Mouse (Mus musculus) kidney, adult 18-20 months (tissue): ENCODE measurements around the gene Ercc5.

Source experiments
- DNase-seq: peaks from one replicate; pipeline ENCODE4 v3.0.0; 2021

Ercc5 gene

DNA sequence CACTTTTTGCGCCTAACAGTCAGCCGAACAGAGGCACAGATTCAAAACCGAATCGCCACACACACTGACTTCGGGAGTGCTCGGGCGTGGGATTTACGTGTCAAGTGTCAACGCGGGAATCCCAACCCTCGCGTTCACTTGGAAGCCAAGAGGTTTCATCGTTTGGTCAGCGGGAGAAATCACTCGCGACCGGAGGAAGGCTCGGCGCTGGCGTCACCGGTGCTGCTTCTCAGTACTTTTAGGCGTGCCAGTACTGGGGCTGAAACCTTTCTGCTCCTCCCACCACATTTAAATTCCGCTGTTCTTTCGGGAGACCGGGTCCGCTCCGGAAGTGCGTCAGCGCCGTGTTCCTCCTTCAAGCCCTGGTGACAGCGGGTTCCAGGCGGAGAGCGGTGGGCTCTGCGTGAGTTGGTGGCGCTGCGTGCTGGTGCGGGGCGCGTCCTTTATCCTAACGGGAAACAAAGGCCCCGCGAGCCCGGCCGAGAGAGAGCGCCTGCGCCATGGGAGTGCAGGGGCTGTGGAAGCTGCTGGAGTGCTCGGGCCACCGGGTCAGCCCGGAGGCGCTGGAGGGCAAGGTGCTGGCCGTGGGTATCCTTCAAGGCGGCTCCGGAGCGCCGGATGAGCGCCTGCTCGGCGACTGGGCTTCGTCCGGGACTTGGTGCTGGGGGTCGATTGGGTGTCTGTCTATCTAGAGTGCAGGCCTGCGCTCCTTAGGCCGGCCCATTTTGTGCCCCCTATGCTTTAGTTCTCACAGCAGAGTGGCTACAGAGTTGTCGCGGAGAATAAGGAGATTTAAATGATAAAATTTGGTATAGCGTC is at the start of gene Ercc5:
Gene Ercc5 (plus strand): TSS at position 182 of the 819 bp plus-strand sequence.
- DNase-seq = peak; percentile 90

DNA sequence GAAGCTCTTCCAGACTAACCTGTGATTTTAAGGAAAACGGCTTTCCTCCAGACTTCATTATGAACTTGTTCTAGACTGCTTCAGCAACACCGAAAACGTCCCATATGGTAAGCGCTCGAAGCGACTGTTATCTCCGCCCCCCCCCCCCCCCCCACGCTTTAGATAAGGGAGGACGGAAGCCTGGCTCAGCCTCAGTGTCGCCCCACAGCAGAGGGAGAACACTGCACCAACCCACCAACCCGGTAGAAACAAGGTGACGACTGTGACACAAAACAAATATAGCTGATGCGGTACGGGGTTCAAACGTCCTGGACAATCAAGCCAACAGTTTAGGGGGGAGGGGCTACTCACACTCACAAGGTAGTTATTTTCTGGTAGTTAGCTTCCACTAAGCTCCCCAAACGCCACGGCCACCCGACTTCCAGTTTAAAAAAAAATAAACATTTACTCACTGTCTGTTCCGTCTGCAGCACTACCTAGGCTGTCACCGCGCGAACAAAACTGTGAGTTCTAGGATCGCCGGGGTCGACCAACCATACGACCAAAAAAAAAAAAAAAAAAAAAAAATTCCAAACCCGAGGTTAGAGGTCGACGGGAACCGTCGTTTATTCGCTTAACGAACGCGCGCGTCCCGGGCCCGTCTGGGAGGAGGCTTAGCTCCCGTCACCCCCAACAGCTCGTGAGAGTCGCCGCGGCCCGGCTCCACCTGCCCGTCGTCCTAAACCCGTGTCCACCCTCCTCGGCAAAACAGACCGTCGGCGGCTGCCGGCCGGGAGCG is 45.9 kb upstream of the Ercc5 start:
- DNase-seq = no peak

DNA sequence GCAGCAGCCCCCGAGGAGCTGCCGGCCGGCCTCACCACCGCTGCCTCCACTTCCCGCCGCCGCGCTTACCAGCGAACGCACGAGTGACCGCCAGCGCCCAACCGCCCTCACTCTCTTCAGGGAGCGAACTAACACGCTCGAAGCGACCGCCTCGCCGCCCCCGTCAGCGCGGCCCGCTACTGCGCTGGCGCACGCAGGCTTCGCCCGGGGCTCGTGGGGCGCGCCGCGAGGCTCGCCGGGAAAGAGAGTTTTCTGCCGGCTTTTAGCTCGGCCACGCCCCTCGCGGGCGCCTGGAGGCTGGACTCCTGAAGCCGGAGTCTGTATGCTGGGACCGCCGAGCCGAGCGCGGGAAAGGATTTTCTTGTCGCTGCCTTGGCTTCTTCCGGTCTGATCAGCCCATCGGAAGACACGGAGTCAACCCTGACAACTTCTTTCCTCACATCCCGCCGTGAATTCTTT is 45.3 kb upstream of the Ercc5 start, which contains the start of gene Tex30:
Gene Tex30 (minus strand): TSS at position 183 of the 459 bp plus-strand sequence.
- peak; percentile 94 for DNase-seq

DNA sequence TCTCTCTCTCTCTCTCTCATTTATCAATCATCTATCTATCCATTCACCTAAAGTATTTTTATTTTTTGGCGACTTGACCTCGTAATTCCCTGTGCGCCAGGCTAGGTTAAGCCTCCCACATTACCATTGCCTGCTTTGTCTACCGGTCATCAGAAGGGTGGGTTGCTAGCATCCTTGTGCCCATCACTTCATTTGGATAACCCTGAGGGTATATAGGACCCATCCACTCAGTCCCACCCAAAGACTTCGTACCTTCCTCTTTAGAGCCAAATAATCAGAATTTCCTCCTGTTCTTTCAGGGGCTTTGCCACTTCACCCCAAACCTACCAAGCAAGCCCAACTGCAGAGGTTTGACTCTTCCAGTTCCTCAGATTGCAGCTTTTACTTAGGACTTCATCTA is 44.6 kb upstream of the Ercc5 start:
- no peak for DNase-seq

DNA sequence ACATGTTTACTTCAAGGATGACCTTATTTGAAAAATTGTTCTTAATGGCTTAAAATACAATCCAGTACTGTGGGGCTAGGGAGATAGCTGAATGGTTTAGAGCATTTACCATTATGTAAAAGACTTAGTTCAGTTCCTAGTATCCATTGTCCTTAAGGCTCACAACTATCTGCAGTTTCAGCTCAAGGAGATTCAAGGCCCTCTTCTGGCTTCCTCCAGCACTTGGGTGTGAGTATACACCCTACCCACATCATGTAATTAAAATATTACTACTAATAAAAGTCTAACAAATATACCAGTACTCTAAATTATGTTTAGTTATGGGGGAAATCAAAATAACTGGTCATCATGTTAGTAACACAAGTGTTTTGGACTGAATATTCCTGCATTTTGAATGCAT is 30.0 kb upstream of the Ercc5 start:
- no peak for DNase-seq

DNA sequence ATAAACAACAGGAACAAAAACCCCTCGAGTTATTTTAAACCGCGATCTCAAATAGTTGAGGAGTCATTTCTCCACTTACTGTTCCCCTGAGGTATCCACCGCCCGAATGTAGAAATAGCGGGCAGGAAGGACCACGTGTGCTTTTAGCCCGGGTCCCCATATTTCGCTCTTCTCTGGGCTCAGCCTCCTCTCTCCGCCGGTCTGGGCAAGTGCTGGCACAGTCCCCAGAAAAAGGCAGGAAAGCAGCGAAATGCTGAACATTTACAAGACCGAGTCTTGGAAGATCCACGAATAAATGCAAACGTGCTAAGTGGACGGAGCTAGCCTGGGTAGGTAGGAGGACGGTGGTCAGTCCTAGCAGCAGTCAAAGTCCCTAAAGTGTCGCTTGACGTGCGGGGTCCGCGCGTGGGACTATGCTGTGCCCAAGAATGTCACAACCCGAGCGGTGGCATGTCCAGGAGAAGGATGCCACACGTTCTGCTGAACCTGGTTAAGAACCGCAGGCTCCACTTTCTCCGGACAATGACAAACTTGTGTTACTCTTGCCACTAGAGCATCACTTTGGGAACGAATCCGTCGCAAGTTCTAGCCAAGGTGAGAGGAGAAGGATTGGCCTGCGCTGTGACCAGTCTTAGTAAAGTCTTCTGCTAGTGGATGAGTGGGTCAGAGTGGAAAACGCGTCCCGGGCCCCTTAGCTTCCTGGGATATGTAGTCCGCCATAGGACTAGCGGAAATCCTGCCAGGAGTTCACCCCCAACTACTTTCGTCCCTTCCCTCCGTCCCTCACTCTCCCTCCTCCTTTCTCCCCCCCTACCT is 29.1 kb upstream of the Ercc5 start, which contains the start of the genes Kdelc1 and Bivm:
Gene Kdelc1 (minus strand): TSS at position 570 of the 816 bp plus-strand sequence.
Gene Bivm (plus strand): TSS at position 719 of the 816 bp plus-strand sequence.
- peak; percentile 85 for DNase-seq

DNA sequence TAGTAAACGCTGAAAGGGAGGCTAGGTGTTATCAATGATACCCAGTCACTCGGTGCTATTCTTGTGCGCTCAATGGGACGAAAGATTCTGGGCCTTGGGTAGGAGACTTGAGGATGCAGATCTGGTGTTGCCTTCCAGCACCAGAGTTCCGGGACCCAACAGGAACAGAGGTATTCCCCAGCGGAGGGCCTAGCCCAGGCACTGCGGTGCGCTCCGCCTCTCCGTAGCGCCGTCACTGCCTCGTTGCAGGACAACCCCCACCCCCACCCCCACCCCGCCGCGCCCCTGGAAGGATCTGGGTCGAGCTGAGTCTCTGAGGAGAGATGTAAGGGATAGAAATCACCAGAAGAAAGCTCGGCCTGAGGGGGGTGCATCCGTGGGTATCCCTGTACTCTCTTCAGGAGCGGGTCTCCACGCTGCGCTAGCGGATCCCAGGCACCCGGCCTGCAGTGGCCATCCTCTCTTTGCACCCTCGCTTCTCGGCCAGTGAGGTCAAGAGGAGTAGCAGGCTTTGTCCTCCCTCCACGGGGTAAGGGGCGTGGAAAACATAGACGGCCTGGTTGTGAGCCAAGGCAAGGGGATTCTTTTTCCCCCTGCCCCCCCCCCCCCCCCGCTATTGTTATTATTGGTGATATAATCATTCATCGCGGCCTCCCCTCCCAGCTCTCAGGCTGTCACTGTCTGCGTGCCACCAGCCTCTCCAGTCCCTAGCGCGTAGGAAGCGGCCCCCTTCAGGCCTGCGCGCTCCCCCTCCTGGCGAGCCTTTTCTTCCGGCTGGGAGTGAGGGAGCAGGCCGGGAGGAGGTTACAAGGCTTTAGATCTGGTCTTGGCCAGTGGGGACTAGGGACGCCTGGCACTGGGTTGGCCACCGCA is 28.1 kb upstream of the Ercc5 start:
- peak; percentile 84 for DNase-seq

DNA sequence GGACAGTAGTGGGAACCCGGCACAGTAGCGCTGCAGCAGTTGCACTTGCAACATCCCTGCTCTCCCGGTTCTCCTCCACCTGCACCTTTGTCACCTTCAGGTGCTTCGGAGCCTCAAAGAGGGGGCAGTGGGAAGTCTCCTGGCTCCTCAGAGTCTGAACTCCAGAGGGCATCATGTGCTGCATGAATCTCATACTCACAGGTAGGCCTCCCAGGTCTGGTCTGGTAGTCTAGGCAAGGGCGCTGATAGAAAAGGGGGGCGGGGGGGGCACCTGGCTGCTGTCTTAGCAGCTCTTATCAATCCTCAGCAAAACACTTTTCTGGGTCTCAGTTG is 27.5 kb upstream of the Ercc5 start:
- DNase-seq = no peak

DNA sequence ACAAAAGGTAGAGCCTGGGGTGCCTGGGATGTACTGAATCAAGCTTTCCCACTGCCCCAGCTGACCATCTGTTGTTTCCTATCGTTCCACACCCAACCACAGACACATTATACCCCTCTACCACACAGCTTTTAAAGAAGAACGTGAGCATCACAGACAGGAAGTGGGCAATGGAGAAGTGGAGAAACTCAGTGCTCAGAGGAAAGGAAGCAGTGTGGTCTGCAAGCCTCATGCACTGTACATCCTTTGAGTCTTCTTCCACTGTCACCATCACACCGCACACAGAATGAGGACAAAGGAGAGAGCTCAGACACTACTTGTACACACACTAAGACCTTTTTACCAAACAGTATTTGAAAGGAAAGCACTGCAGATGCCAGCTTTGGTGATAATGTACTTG is 25.3 kb upstream of the Ercc5 start:
- DNase-seq = no peak

DNA sequence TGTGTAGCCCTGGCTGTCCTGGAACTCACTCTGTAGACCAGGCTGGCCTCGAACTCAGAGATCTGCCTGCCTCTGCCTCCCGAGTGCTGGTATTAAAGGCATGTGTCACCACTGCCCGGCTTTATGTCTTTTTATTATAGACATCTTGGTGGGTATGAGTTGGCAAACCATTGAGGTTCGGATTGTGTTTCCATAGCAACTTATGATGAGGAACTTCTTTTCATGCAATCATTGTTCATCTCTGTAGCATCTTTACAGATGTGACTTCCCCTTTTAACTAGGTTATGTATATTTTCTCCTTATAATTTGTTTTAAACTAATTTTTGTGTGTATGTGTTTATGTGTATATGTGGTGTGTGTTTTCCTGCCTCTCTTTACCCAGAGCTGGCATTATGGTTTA is 22.0 kb upstream of the Ercc5 start:
- DNase-seq = no peak

DNA sequence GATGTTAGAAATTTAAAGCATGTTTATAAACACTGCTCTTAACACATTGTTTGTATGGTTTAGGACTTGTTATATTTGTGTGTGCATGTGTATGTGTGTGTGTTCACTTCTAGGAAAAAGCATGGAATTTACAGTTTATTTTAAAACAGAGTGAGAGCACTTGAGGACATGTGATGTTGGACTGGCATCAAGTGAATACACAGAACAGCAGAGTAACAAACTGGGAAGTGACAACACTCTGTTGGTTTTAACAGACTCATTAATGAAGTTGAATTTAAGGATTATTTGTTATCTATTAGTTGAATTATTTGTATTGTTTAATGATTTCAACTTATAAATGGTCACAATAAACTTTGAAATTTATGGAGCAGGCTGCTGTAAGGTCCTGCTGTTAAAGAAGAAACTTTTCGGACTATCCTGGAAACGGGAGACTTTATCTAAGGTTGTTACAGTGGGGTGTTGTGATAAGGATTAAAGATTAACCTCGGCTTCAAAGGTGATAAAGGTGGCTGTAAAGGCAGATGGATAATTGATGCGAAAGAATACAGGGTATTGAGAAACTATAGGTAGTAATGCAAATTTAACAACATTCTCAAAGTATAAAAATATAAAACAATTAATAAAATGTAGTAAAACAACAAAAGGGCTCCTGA is 17.5 kb upstream of the Ercc5 start:
- no peak for DNase-seq

DNA sequence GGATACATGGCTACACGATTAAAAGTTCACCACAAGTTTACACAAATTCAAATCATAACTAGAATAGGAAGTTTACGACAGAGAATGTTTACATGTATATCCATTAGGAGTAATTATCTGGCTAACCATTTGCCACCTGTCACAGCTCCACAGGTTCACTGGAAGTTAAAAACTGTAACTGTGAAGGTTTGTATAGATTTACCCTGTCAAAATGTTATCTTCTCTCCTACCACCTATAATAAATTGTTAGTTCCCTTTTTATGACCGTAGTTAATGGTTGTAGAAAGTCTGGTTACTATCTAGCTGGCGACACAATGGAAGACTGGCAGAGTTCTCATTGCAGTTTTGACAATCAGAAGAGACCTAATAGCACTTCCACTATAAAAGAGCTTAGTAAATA is 7.3 kb upstream of the Ercc5 start:
- no peak for DNase-seq

DNA sequence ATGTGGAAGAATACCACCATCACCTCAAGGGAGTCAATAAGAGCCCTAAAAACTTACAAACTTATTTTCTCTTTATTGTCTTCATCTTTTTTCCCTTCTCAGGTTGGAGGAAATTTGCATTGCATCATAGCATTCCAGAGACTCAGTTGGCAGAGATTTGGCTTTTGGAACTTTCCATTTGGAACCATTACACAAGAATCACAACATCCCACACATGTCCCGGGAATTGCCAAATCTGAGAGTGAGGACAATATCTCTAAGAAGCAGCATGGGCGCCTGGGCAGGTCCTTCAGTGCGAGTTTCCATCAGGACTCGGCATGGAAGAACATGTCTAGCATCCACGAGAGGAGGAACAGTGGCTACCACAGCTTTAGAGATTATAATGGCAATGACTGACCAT is 4.8 kb upstream of the Ercc5 start:
- no peak for DNase-seq

DNA sequence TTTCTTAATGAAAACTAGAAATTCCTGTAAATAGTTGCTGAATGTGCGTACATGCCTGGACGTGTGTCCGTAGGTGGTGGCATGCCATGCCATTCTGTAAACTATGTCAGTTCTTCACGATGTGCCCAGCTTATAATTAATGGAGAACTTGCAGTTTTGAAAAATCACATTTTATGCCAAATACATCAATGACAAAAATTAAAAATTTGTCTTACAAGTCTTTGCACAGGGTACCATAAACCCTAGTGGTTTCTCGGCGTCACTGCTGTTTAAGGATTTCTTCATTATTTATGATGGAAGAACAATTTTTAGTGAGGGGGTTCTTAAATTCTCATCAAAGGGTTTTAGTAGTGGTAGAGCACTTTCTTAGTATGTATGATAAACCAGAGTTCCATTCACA is 1.2 kb downstream of the Ercc5 start:
- DNase-seq = no peak

DNA sequence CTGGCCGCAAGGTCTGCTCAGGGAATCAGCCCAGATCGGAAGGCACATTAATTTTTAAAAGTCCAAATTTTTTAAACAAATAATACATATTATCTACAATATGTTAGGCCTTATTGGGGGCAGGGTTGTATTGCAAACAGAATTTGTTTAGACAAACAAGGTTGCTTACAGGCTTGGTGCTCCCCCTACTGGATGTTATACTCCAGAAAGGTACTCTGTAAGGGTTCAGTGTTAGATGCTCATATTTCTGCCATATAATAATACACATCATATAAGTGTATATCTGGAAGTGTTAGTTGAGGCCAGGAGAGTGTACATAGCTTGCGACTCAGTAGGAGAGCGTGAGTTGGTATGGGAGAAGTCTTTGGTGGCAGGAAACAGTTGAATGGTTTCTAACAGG is 7.7 kb downstream of the Ercc5 start:
- no peak for DNase-seq

DNA sequence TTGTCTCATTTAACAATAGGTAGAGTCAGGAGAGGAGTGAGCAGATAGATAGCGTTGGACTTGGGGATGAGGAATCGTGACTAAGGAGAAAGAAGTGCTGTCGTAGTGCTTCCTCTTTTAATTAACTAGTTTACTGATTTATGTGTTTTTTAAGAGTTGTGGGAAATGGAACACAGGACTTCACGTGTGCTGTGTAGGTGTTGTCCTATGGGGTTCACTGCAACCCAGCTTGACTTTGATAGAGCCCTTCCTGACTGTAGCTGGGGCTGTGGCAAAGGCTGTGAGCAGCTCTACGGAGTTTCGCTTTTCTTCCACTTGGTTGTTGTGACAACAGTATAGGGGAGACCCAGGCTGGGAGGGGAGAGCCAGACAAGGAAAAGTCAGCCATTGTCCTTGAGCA is 10.8 kb downstream of the Ercc5 start:
- no peak for DNase-seq

DNA sequence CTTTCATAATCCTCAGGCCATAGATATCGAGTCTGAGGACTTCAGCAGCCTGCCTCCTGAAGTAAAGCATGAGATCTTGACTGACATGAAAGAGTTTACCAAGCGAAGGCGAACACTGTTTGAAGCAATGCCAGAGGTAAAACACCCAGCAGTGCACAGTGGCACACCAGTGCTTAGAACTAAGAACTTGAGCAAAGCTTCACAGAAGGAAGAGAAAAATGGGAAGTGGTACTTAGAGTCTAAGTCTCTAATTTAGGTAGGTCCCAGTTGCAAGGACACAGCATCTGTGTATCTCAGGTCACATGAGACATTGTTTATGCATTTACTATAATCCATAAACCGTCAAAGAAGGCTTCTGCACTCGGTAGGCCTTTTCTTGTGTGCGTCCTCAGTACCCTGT is 14.3 kb downstream of the Ercc5 start:
- no peak for DNase-seq

DNA sequence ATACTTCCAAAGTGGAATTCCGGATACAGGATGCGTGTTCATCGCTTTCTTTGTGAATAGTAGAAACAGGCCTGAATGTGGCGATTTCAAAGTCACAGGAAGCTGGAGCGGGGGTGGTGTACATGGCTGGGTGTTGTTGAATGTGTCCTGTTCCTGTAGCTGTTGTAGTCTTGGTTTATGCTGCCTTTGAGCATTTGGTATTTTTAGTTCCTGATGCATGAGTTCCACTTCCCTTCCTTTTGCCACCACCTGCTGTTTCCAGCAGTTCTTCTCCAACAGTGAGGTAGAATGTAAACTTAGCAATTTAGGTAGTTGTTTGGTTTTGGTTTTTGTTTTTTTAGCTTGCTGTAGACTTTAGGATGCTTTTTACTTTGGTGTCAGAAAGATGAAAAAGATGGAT is 14.8 kb downstream of the Ercc5 start:
- no peak for DNase-seq

DNA sequence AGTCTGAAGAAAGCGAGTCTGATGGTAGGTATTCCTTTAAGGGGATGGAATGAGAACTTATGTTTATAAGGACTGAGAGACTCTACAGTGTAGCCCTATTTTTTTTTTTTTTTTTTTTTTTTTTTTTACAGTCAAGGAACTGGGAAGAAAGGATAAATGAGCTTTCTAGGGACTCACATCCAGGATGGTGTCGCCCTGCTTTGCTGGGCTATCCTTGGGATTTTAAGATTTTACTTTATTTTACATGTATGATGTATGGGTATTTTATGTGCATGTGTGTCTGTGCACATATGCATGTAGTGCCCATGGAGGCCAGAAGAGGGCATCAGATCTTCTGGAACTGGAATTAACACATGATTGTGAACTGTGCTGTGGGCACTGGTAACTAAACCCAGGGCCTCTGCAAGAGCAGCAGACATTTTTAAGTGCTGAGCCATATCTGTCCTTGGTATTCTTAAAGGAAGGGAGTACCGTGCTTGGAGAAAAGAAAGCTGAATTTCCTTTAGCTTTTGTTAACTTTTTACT is 20.4 kb downstream of the Ercc5 start:
- DNase-seq = no peak

DNA sequence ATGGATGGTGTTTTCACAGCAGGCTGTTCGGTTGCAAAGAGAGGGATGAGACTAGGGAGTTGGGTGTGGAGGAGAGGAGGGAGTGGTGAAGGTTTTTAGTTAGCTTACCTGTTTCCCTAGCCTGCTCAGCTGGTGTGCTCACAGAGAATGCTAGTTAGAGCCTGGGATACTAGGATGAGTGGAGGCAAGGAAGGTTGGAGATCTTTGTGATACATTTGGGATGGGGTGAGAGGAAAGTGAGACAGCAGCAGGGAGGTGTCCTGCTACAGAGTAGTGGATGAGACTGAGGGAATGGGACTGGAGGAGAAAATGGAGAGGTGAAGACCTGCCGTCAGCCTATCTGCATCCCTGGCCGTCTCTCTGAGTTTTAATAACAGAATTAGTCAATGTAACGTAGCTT is 25.1 kb downstream of the Ercc5 start:
- no peak for DNase-seq

DNA sequence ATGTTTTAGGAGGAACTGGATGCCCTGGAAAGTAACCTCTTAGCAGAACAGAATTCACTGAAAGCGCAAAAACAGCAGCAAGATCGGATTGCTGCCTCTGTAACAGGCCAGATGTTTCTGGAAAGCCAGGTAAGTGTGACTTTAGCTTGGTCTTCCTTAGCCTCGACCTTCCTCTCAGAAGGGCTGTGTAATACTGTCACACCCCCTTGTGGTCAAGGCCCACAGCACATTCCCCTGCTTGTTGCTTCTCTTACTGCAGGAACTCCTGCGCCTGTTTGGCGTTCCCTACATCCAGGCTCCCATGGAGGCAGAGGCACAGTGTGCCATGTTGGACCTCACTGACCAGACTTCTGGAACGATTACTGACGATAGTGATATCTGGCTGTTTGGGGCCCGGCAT is 26.4 kb downstream of the Ercc5 start:
- no peak for DNase-seq
